Mouse (Mus musculus) embryonic stem cell, embryonic (primary cell): ENCODE measurements around the gene Sesn1.

Experiments used
- CTCF ChIA-PET, 4 experiments: fragments of 300-600 bp in 2 of 4; fragments of 350-600 bp in 2 of 4; sonication (Branson Sonifier 250); formaldehyde crosslinking; loops; one replicate each; lab custom pipeline; 2022; ENCODE audit warnings: inconsistent platforms in 2 of 4; lab: Charles Lee
- POLR2A ChIA-PET, 4 experiments: fragments of 300-600 bp in 2 of 4; fragments of 350-600 bp in 2 of 4; sonication (Branson Sonifier 250); formaldehyde crosslinking; loops; one replicate each; lab custom pipeline; 2022; ENCODE audit warnings: antibody characterized with exemption in 4 of 4, inconsistent platforms in 1 of 4; lab: Charles Lee

Gene Sesn1

DNA sequence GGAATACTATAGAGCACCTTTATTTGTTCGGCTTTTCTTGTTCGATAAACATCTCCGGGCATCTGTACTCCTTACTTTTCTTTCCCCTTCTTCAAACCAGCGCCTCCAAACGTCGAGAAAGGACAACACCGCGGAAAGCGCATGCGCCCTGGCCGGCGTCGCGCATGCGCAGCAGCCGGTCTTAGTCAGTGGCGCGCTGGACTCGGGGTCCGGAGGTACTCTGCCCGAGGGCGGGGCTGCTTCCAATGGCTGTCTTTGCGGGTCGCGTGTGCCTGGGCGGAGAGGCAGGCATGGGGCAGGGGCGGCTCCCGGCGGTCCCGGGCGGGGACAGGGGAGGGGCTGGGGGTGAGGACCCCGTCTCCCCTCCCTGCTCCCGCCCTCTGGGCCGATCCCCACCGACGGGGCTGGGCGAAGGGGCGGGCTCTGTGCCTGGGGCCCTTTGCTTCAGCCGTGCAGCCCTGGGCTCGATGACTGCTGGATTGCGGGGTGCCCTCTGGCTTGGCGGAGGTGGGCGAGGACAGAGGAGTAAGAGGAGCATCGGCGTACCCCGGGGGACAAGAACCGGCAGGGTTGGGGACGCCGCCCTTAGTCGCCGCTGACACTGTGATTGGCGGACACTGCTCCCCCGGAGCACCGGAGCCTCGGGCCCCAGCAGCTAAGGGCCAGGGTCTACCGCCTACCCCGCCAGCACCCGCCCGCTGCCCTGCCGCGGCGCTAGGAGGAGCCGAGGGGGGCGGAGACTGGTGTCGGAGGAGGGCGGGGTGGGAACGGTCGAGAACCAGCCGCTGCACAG lies at the start of gene Sesn1, which contains the start of gene Cep57l1:
TSS of gene Sesn1 (plus strand) at position 165 of the 793 bp plus-strand sequence.
TSS of gene Cep57l1 (minus strand) at position 101 of the 793 bp plus-strand sequence.
- POLR2A ChIA-PET: interaction anchor here in 3 of 4 experiments (0.6 to 1.6 kb wide), 12 partner anchors 10 to 927 kb away, joined by 3 to 9 read pairs (median 3); partner anchors contain the start of genes Cd164 (in 1 of the 3), Cdc40 (in 1 of the 3) and Wasf1 (in 1 of the 3)
- CTCF ChIA-PET: interaction anchor here in 1 of 4 experiments (1.1 kb wide), 1 partner anchor 16 kb away, joined by 3 read pairs; no protein-coding TSS in a partner anchor

DNA sequence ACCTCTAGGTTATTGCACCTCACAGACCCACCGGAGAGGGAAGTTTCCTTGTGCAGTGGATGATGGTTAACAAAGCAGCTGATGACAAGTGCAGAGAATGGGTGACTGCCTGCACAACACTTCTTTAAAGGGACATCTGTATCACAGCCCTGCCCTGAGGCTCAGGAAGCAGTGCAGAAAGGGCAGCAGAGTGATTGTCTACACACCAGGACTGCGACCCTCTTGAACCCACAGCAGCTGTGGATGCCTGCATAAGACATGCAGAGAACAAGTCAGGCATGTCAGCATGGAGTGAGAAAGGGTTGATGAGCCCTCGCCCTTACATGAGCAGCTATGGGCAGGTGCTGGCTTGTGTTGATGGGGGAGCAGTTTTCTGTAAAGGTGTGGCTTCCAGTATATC lies 48.9 kb upstream of the Sesn1 start:
- POLR2A ChIA-PET: interaction anchor here in 1 of 4 experiments (0.9 to 4.0 kb wide), 4 partner anchors 9 to 50 kb away, joined by 3 to 17 read pairs (median 6); partner anchors contain the start of gene Sesn1
- CTCF ChIA-PET: no interaction called here

DNA sequence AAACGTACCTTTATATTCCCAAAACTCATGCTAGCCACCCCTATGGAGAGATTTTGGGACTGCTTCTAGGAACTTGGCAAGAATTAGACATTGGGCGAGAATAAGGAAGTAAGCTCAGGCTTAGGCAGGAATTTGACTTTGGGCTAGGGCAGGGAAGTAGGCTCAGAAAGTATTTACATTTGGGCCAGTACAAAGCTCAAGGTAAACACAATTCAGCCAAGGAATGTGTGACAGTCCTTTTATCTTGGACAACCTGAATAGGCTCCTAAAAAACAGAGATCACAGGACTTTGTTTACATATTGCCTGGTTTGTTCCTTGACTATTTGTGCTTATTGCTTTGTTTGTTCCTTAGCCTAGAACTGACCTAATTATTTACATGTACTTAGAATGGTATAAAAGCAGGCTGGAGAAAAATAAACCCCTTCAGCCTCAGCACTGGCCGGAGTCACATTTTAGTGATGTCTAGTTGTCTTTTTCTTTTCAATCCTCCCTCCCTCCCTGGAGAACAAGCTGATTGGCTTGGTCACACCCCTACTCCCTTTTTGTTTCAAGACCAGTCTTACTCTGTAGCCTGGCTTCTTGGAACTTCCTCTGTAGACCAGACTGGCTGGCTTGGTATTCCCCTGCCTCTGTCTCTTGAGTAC lies 45.9 kb upstream of the Sesn1 start:
- POLR2A ChIA-PET: interaction anchor here in 3 of 4 experiments (0.6 to 4.6 kb wide), 19 partner anchors 10 to 514 kb away, joined by 3 to 35 read pairs (median 5); partner anchors contain the start of gene Cd164 (in 2 of the 3)
- CTCF ChIA-PET: interaction anchor here in 1 of 4 experiments (1.6 kb wide), 1 partner anchor 74 kb away, joined by 3 read pairs; no protein-coding TSS in a partner anchor

DNA sequence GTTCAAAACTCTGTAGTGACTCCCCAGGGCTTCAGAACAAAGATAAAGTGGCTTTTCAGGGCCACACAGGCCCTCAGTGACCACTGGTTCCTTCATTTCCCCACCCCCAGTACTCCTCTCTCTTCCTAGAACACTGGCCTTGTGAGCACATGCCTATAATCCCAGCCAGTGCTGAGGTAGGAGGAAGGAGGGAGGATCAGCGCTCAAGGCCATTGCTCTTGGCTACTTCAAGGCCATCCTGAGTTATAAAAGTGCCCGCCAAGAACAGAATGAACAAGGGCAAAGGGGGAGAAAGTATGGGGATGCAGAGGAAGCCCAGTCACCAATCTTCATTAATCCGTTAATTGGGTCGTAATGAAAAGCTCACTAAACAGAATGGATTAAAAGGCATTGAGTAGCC lies 44.1 kb upstream of the Sesn1 start:
- POLR2A ChIA-PET: interaction anchor here in 2 of 4 experiments (0.7 to 4.6 kb wide), 9 partner anchors 8 to 247 kb away, joined by 3 to 35 read pairs (median 5); partner anchors contain the start of gene Cd164 (in 1 of the 2)
- CTCF ChIA-PET: interaction anchor here in 1 of 4 experiments (1.3 kb wide), 1 partner anchor 59 kb away, joined by 3 read pairs; no protein-coding TSS in a partner anchor

DNA sequence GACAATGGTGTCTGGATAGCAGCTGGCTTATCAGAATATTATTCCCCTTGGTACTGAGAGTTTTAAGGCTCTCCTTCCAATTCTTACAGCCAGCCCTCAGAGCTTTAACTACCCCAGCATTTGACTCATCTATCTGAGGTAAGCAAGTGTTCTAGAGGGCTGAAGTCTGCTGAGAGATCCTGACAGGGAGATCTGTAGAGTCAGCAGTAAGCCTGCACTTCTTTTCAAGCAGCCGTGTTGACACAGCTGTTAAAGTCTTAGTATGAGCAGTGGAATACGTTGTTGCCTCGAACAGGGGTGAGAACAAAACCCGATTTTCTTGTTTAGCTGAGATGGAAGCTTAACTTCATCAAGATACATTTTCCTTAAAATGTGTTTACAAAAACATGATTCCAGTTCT lies 43.5 kb upstream of the Sesn1 start:
- CTCF ChIA-PET: interaction anchor here in 2 of 4 experiments (0.7 to 1.3 kb wide), 2 partner anchors 58 to 1158 kb away, joined by 3 read pairs; no protein-coding TSS in a partner anchor
- POLR2A ChIA-PET: interaction anchor here in 3 of 4 experiments (0.6 to 4.6 kb wide), 10 partner anchors 9 to 291 kb away, joined by 3 to 35 read pairs (median 4); partner anchors contain the start of gene Cd164 (in 1 of the 3)

DNA sequence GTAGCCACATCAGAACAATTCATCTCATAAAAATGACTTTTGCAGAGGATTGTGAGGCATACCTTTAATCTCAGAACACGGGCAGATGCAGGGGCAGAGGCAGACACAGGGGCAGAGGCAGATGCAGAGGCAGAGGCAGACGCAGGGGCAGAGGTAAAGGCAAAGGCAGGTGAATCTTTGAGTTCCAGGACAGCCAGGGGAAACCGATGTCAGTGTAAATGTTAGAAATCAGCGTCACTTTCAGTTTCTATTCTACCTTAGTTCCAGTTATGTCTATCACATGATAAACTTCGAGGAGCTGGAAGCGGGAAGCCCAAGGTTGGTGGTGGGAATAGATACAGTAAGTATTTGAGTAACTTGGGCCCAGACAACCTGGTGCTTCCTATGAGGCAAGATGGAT lies 42.5 kb upstream of the Sesn1 start:
- POLR2A ChIA-PET: interaction anchor here in 2 of 4 experiments (0.8 to 4.6 kb wide), 5 partner anchors 9 to 249 kb away, joined by 4 to 35 read pairs (median 9); partner anchors contain the start of gene Cd164 (in 1 of the 2)
- CTCF ChIA-PET: no interaction called here

DNA sequence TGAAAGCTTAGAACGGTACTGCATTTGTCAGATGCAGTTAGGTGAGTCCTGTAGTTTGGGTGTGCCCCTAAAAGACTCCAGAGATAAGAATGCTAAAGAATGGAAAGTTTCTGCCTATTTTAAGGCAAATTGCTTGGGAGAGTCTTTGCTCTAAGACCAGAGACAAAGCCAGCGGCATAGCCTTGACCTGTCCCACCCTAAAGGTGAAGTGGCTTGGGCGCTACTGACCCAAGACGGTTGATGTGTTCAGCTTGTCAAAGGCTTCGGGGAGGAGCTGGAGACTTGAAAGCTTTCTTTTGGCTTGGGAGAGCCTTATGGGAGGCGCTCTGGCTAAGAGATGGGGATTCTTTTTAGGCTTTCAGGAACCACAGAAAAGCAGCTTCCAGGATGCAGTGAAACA lies 17.4 kb upstream of the Sesn1 start:
- CTCF ChIA-PET: no interaction called here
- POLR2A ChIA-PET: interaction anchor here (0.5 to 5.8 kb wide), 18 partner anchors 8 to 1156 kb away, joined by 3 to 48 read pairs (median 4); no protein-coding TSS in a partner anchor

DNA sequence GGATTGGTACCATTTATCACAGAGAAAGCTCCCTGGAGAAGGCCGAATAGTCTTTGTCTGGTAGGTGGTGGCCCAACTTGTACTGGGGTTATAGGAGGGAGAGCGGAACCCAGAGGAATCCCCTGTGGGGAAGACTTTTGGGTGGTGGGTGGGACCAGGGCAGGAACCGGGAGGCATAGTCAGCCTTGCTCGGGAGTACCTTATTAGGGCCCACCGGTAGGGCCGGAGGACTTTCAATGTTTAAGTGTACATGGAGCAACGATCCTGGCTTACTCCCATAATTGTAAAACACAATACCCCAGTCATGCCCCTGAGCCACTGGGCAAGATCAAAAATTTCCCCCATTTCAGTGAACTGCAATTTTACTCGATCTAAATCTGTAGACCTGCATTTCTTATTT lies 12.5 kb upstream of the Sesn1 start:
- ChIA-PET CTCF (interaction anchor here in 1 of 4 experiments (0.6 kb wide), 1 partner anchor 11 kb away, joined by 3 read pairs; no protein-coding TSS in a partner anchor), POLR2A (interaction anchor here in 2 of 4 experiments (0.5 to 5.8 kb wide), 7 partner anchors 7 to 460 kb away, joined by 3 to 48 read pairs (median 4); no protein-coding TSS in a partner anchor)

DNA sequence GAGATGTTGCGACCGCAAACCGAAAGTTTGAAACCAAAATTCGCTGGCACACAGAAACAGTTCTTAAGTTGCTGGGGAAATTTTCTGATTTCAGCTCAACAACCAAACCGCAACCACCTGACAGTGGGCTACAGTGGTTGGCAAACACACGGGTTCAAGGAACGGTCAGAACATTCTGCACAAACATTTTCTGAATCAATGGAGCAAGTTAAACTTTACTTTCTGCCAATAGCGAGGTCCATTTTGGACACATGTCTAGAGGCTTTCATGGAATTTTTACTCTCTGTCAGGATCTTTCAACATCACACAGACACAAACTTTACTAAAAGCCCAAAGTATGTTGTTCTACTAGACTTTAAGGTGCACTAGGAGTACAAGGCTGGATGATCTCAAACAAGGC lies 6.3 kb upstream of the Sesn1 start:
- POLR2A ChIA-PET: interaction anchor here in 1 of 4 experiments (1.8 to 5.3 kb wide), 2 partner anchors 9 to 18 kb away, joined by 7 to 48 read pairs; no protein-coding TSS in a partner anchor
- CTCF ChIA-PET: interaction anchor here in 1 of 4 experiments (0.5 to 0.6 kb wide), 2 partner anchors 28 to 76 kb away, joined by 3 to 4 read pairs; no protein-coding TSS in a partner anchor

DNA sequence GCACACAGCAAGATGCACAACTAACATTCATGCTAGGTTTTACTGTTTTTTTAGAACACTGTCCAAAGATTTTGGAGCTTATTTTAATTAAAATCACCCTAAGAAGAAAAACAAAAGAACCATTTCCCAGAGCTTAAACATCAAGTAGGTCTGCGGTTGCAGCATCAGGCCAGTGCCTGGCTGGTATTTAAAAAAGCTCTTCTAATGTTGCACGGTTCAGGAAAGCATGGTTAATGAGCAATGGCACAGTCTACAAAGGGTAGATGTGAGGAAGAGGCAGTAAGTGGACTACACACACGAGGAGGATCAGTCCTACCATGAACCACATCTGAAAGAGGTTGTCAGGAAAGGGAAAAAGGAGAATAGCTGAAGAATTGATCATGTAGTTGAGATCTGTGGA lies 5.0 kb upstream of the Sesn1 start:
- CTCF ChIA-PET: no interaction called here
- POLR2A ChIA-PET: interaction anchor here in 3 of 4 experiments (0.6 to 5.3 kb wide), 8 partner anchors 10 to 660 kb away, joined by 3 to 48 read pairs (median 3); no protein-coding TSS in a partner anchor

DNA sequence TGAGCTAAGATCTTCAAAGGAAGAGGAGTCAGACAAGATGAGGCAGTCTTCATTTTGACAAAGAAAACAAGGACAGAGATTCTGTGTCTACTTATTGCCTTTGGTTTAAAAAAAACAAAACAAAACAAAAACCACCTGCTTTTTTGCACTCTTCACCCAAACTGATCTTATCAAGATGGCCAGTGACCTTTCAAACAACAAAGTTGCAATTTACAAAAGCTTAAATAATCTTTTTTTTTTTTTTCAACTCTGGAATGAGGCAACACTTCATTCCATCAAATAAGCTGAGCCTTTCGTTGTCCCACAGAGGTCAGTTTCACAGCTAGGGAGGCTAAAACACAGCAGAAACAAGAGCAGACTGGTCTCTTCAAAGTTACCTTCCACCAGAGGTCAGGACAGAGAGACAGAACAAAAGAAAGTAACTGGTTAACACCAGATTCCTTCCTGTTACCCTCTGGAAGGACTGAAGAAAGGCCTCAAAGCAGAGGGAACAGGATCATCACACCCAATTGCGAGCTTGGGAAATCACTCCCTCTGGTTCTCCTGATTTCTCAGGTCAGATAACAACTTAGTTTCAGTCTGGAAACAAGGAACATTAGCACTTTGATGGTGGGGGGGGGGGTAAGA lies 3.9 kb upstream of the Sesn1 start:
- ChIA-PET POLR2A (interaction anchor here in 2 of 4 experiments (0.6 to 5.3 kb wide), 8 partner anchors 12 to 914 kb away, joined by 3 to 48 read pairs (median 3); no protein-coding TSS in a partner anchor), CTCF (interaction anchor here in 1 of 4 experiments (0.6 kb wide), 1 partner anchor 16 kb away, joined by 3 read pairs; no protein-coding TSS in a partner anchor)

DNA sequence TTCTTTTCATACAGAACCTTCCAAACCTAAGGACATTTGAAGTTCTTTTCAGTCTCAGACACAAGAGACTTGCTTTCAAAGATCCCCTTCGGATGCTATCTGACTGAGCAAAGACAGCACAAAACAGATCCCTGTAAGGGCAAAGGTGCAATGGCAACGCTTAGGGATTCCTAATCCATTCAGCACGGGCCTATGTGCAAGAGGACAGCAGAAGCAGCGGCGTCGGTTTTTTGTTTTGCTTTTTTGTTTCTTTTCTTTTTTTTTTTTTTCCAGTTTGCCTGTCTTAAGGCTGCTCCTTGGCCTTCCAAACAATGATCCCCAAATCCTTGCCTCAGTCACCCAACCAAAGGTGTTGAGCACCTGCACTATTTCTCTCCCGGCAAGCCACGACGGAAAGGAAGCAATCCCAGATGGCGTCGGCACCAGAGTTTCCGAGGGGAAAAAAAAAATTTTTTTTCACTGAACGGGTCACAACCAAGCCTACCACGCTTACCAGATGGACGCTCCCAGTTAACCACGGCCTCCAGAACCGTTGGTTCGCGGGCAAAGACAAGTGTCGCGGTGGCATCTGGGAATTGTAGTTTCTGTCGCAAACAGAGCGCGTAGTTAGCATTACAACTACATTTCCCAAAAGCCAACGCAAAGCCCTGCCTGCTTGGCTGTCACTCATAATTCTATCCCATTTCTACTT lies 510 bp upstream of the Sesn1 start:
- CTCF ChIA-PET: no interaction called here
- POLR2A ChIA-PET: interaction anchor here in 2 of 4 experiments (1.1 to 2.3 kb wide), 4 partner anchors 13 to 17 kb away, joined by 3 to 9 read pairs (median 6); no protein-coding TSS in a partner anchor

DNA sequence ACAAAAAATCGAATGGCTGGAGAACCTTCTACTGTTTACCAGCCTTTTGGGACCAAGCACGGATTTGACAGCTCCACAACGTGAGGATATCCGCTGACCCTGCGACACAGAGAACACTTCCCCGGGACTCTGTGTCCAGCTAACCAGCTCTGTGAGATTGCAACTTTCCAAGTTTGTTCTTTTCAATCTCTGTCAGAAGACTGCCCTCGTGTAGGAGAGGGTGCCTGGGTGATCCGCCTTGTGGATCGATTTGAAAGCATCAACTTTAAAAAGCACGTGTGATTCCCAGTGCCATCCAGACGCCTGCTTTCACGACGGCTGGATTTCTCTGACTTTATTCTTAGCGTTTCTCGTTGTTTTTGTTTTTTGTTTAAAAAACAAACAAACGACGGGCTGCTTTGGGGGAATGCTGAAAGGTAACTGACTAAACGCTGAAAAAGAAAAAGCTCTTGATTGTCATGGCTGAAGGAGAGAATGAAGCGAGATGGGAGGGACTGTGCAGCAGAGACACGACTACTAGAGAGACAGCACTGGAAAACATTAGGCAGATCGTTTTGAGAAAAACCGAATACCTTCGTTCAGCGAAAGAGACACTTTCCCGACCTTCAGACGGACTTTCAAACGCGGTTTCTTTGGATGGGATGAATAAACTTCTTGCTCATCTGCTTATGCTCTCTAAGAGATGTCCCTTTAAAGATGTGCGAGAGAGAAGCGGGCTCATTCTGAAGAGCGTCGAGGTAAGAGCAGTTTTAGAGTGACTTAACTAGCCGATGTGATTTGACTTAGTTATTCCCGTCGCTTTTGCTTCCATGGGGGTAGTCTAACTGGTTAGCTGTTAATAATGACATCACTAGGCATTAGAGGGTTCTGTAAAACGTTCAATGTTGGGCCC lies 1.1 kb downstream of the Sesn1 start:
- POLR2A ChIA-PET: interaction anchor here in 3 of 4 experiments (0.8 to 1.6 kb wide), 11 partner anchors 9 to 928 kb away, joined by 3 to 9 read pairs (median 3); partner anchors contain the start of genes Cd164 (in 1 of the 3), Cdc40 (in 1 of the 3) and Wasf1 (in 1 of the 3)
- CTCF ChIA-PET: interaction anchor here in 1 of 4 experiments (1.1 kb wide), 1 partner anchor 16 kb away, joined by 3 read pairs; no protein-coding TSS in a partner anchor

DNA sequence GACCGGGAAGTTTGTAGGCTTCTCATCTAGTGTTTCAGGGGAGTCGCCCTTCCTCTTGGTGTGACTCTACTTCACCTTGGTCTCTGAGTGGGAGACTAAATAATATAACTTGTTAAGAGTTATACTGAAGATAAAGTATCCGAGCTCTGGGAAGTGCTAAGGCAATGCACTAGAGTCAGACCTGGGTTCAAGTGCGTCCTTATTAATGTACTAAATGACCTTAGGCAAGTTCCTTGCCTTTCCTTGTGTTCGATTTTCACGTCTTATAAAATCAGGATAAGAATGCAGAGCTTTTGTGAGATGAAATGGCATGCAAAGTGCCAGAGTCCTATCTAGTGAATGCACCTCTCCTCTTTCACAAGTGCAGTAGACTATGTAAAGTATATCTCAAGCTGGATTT lies 2.8 kb downstream of the Sesn1 start:
- CTCF ChIA-PET: no interaction called here
- POLR2A ChIA-PET: interaction anchor here in 2 of 4 experiments (1.0 to 1.5 kb wide), 3 partner anchors 14 to 293 kb away, joined by 3 to 4 read pairs (median 3); partner anchors contain the start of gene Cd164 (in 1 of the 2)

DNA sequence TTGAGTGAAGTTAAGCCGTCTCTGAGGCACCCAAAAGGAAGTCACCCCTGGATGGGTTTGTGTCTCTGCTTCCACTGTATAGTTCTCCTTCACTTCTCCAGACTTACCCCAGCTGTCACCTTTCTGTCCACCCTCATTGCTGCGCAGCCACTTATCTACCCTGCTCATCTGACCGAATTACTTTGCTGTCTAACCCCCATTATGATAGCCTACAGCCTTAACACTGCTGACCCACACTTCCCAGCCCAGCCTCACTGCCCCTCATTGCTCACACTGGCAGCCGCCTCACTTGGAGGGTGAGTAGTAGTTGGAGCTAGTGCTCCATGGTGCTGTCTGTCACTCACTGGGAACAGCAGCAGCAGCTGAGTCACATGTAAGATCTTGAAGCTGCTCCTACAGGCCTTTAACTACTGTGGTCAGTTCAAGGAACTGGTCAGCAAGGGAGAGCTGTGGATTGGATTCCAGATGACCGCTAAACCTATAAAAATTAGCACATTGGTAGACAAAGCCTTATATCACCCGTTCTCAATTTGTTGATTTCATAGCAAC lies 4.6 kb downstream of the Sesn1 start:
- ChIA-PET CTCF (no interaction called here), POLR2A (interaction anchor here in 1 of 4 experiments (1.1 kb wide), 1 partner anchor 52 kb away, joined by 3 read pairs; no protein-coding TSS in a partner anchor)
